Mouse (Mus musculus) small intestine, adult 2 months (tissue): ENCODE measurements around the gene Ung.

ENCODE experiments used
- CTCF ChIP-seq: fragments of 200-500 bp; IDR thresholded peaks from 2 replicates; pipeline ENCODE4 v1.5.1; 2012; ENCODE audit warnings: low read depth, mild to moderate bottlenecking, control low read depth, inconsistent platforms, low read length, moderate library complexity, mixed read lengths; ENCODE audit not compliant: insufficient replicate concordance, insufficient read length; ENCODE audit errors: extremely low read depth
- POLR2A ChIP-seq: fragments of 200-500 bp; IDR thresholded peaks from 2 replicates; pipeline ENCODE4 v1.6.1; 2012; ENCODE audit warnings: low read depth, mild to moderate bottlenecking, control low read depth, inconsistent platforms, low read length, moderate library complexity

DNA sequence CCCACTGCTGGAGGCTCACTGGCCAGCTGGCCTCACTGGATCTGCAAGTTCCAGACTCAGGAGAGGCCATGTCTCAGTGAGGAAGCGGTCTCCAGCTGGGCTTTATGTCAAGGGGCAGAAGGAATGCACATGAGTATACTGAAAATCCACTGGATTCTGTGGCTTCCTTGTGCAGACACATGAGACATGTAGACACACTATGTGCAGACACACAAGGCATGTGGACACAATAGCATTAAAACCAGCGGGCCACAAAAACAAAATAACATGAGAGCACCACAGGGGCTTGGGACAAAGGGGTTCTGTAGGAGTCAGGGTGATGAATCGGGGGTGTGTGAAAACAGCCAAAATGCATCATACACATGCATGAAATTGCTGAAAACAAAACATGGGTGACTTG is 4.2 kb upstream of the Ung start:
- no peak for TF ChIP-seq POLR2A
- TF ChIP-seq CTCF = no peak
